Mouse (Mus musculus) CH12.LX (cell line): ENCODE data around the gene Ak8. TPM values are rescaled to one million over a fixed set of nuclear protein-coding genes. Genes with fewer than 3 reads are reported as not detected.

Source experiments
- DNase-seq: peaks from one replicate; pipeline ENCODE4 v3.0.0-alpha.2; 2013; ENCODE audit errors: extremely low read depth
- H3K27ac ChIP-seq: 2 replicates; pipeline ENCODE4 v1.5.1; 2012; ENCODE audit warnings: low read depth, mild to moderate bottlenecking, control low read depth, moderate library complexity; ENCODE audit not compliant: insufficient read depth
- H3K27me3 ChIP-seq: replicated peaks from 2 replicates; pipeline ENCODE3; 2012; ENCODE audit warnings: inconsistent platforms
- H3K36me3 ChIP-seq, 2 experiments: replicated peaks in 1 of 2; 2 replicates each; pipeline versions ENCODE3 to v1.6.1; 2012; ENCODE audit warnings: inconsistent platforms in 1 of 2, low read length in 1 of 2, mild to moderate bottlenecking in 1 of 2, mixed read lengths in 1 of 2, moderate library complexity in 1 of 2; ENCODE audit not compliant: control insufficient read depth in 1 of 2, insufficient read depth in 1 of 2
- H3K4me1 ChIP-seq, 2 experiments: 2 replicates each; pipeline ENCODE4 v1.6.1; 2012; ENCODE audit warnings: inconsistent platforms in 1 of 2, moderate library complexity in 1 of 2; ENCODE audit not compliant: insufficient read depth in 2 of 2, control insufficient read depth in 1 of 2
- H3K4me2 ChIP-seq: 2 replicates; pipeline ENCODE4 v1.6.1; 2012; ENCODE audit warnings: low read depth, mild to moderate bottlenecking, control low read depth; ENCODE audit not compliant: poor library complexity, insufficient read depth, severe bottlenecking
- H3K4me3 ChIP-seq, 3 experiments: fragments of 150-350 bp in 1 of 3; sonication (generic) in 1 of 3; replicated peaks in 1 of 3; 2 replicates each; pipeline versions ENCODE3 to v1.5.1; 2011 to 2012; ENCODE audit warnings: low read depth in 2 of 3, low read length in 2 of 3, mild to moderate bottlenecking in 2 of 3, moderate library complexity in 2 of 3, control low read depth in 1 of 3, improper control_type of control experiment in 1 of 3, inconsistent platforms in 1 of 3, mixed read lengths in 1 of 3; ENCODE audit not compliant: poor library complexity in 1 of 3
- H3K79me2 ChIP-seq: replicated peaks from 2 replicates; pipeline ENCODE4 v1.6.1; 2012; ENCODE audit warnings: mild to moderate bottlenecking, moderate library complexity; ENCODE audit not compliant: control insufficient read depth, poor library complexity, insufficient read depth, severe bottlenecking; ENCODE audit errors: extremely low read depth
- H3K9ac ChIP-seq: 2 replicates; pipeline ENCODE4 v1.6.1; 2012; ENCODE audit warnings: low read depth, mild to moderate bottlenecking, control low read depth, moderate library complexity; ENCODE audit not compliant: insufficient read depth
- H3K9me3 ChIP-seq: replicated peaks from 2 replicates; pipeline ENCODE3; 2012; ENCODE audit warnings: low read length, inconsistent platforms, mixed read lengths
- CHD2 ChIP-seq: IDR thresholded peaks from 2 replicates; pipeline ENCODE4 v1.6.1; 2011; ENCODE audit warnings: low read length, improper control_type of control experiment
- CTCF ChIP-seq, 2 experiments: IDR thresholded peaks in 1 of 2; conservative IDR thresholded peaks in 1 of 2; 2 replicates each; pipeline ENCODE4 v1.5.1; 2011 to 2012; ENCODE audit warnings: low read depth in 2 of 2, low read length in 2 of 2, improper control_type of control experiment in 1 of 2, inconsistent platforms in 1 of 2, mild to moderate bottlenecking in 1 of 2, moderate library complexity in 1 of 2
- EP300 ChIP-seq: IDR thresholded peaks from 2 replicates; pipeline ENCODE4 v1.6.1; 2011; ENCODE audit warnings: low read length, improper control_type of control experiment
- GABPA ChIP-seq: IDR thresholded peaks from 2 replicates; pipeline ENCODE4 v1.6.1; 2012; ENCODE audit warnings: low read depth, low read length, improper control_type of control experiment, inconsistent platforms; ENCODE audit not compliant: insufficient replicate concordance
- IRF4 ChIP-seq: IDR thresholded peaks from 2 replicates; pipeline ENCODE4 v1.6.1; 2014; ENCODE audit warnings: low read depth, mild to moderate bottlenecking, inconsistent platforms, low read length, improper control_type of control experiment
- JUN ChIP-seq: IDR thresholded peaks from 2 replicates; pipeline ENCODE4 v1.6.1; 2011; ENCODE audit warnings: low read depth, mild to moderate bottlenecking, low read length, improper control_type of control experiment, moderate library complexity; ENCODE audit not compliant: insufficient read depth
- JUND ChIP-seq: conservative IDR thresholded peaks from 2 replicates; pipeline ENCODE4 v1.6.1; 2011; ENCODE audit warnings: low read depth, low read length, improper control_type of control experiment
- MAFK ChIP-seq: IDR thresholded peaks from 2 replicates; pipeline ENCODE4 v1.6.1; 2011; ENCODE audit warnings: low read length, improper control_type of control experiment; ENCODE audit not compliant: insufficient replicate concordance
- MAZ ChIP-seq: IDR thresholded peaks from 2 replicates; pipeline ENCODE4 v1.6.1; 2012; ENCODE audit warnings: low read depth, mild to moderate bottlenecking, inconsistent platforms, low read length, improper control_type of control experiment, moderate library complexity
- MEF2A ChIP-seq: IDR thresholded peaks from 2 replicates; pipeline ENCODE4 v1.6.1; 2014; ENCODE audit warnings: low read depth, mild to moderate bottlenecking, inconsistent platforms, low read length, improper control_type of control experiment, borderline replicate concordance
- PAX5 ChIP-seq: IDR thresholded peaks from 2 replicates; pipeline ENCODE4 v1.6.1; 2012; ENCODE audit warnings: low read length, inconsistent platforms, mixed read lengths
- POLR2AphosphoS2 ChIP-seq: IDR thresholded peaks from 2 replicates; pipeline ENCODE4 v1.6.1; 2011; ENCODE audit warnings: low read depth, low read length, improper control_type of control experiment
- RAD21 ChIP-seq: IDR thresholded peaks from 2 replicates; pipeline ENCODE4 v1.6.1; 2011; ENCODE audit warnings: low read depth, mild to moderate bottlenecking, low read length, improper control_type of control experiment, moderate library complexity
- RCOR1 ChIP-seq: conservative IDR thresholded peaks from 2 replicates; pipeline ENCODE4 v1.6.1; 2012; ENCODE audit warnings: low read depth, mild to moderate bottlenecking, inconsistent platforms, low read length, improper control_type of control experiment
- SMC3 ChIP-seq: IDR thresholded peaks from 2 replicates; pipeline ENCODE4 v1.6.1; 2011; ENCODE audit warnings: low read depth, low read length, improper control_type of control experiment
- TCF12 ChIP-seq: IDR thresholded peaks from 2 replicates; pipeline ENCODE4 v1.6.1; 2014; ENCODE audit warnings: low read depth, mild to moderate bottlenecking, inconsistent platforms, low read length, improper control_type of control experiment
- UBTF ChIP-seq: IDR thresholded peaks from 2 replicates; pipeline ENCODE4 v1.6.1; 2012; ENCODE audit warnings: low read depth, mild to moderate bottlenecking, inconsistent platforms, low read length, improper control_type of control experiment, moderate library complexity
- USF1 ChIP-seq: IDR thresholded peaks from 2 replicates; pipeline ENCODE4 v1.6.1; 2014; ENCODE audit warnings: low read depth, mild to moderate bottlenecking, inconsistent platforms, low read length, improper control_type of control experiment
- USF2 ChIP-seq: conservative IDR thresholded peaks from 2 replicates; pipeline ENCODE4 v1.6.1; 2011; ENCODE audit warnings: low read depth, low read length, improper control_type of control experiment
- ZC3H11A ChIP-seq: IDR thresholded peaks from 2 replicates; pipeline ENCODE4 v1.6.1; 2012; ENCODE audit warnings: low read depth, mild to moderate bottlenecking, inconsistent platforms, low read length, improper control_type of control experiment
- ZKSCAN1 ChIP-seq: IDR thresholded peaks from 2 replicates; pipeline ENCODE4 v1.6.1; 2012; ENCODE audit warnings: low read depth, inconsistent platforms, low read length, improper control_type of control experiment, borderline replicate concordance
- dilution Hi-C: fragments of 300-500 bp; cut with MboI; formaldehyde crosslinking; loops from 2 replicates; pipeline ENCODE4 v1.14.3; 2020; ENCODE audit warnings: low sequenced_read_pairs; ENCODE audit not compliant: extremely low pct_unique_long_range_greater_than_20kb, extremely low pct_ligation_motif_present
- in situ Hi-C: fragments of 300-500 bp; cut with MboI; formaldehyde crosslinking; loops from 3 replicates; pipeline ENCODE4 v1.14.3; 2019; ENCODE audit warnings: low sequenced_read_pairs, low pct_ligation_motif_present, low pct_unique_long_range_greater_than_20kb, mixed read lengths
- polyA plus RNA-seq: library from polyadenylated mRNA; unstranded; fragments of >175 nt; gene quantifications from 2 replicates; pipeline ENCODE4 v1.2.1, GENCODE M21; 2012; ENCODE audit warnings: low read depth; ENCODE audit not compliant: insufficient read length
- total RNA-seq, 2 experiments: library from RNA; depleted of rRNA; stranded (reverse); fragments of 300-350 nt in 1 of 2; fragments of >200 nt in 1 of 2; gene quantifications; 2 replicates each; pipeline ENCODE4 v1.2.3; 2012 to 2014

Gene Ak8
- total and polyA plus RNA-seq, 3 experiments: 0.55 to 4.9 (median 1.1) TPM

GRCm38 (mm10) chr2:28786355-28787066 lies 86.5 kb downstream of the Ak8 start:
- dilution Hi-C loops: no loop called here

DNA sequence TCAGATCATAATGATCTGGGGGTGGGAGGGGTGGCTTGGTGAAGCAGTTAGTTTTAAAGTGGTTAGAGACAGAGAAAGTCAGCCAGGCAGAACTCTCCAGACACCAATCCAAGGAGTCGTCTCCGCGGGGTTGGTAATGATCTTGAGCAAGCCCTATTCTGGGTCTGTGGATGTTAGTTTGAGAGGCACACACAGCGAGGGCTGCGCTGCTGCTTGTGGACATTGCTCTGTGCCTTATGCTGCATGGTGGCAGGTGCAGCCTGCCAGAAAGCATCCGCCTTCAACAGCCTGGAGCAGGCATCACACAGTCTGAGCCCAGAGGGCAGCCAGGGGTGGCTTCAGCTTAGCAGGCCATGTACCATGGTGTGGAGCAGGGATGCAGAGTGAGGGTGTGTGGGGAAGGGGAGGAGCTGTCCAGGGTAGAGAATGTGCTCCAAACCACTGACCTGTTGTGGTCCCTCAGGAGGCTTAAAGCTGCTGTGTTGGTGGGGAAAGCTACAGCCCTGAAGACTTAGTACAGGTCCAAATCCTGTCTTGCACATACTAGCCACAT lies 87.2 kb downstream of the Ak8 start:
- Histone ChIP-seq H3K79me2 (no peaks in the 10 kb centered on the region), H3K9me3 (peaks cover 4% of the 10 kb centered on the region), H3K27me3 (no peaks in the 10 kb centered on the region), H3K4me2 (no peak overlapping the region), H3K4me3 (no peak overlapping the region), H3K27ac (no peak overlapping the region), H3K9ac (no peak overlapping the region), H3K36me3 (no peaks in the 10 kb centered on the region), H3K4me1 (peaks cover 0 to 3% of the 10 kb centered on the region in 2 experiments; a peak in 1 of 4 replicates)
- TF ChIP-seq JUN (no peak), EP300 (no peak), RCOR1 (no peak), ZC3H11A (no peak), ZKSCAN1 (no peak), TCF12 (no peak), MAZ (no peak), UBTF (no peak), MEF2A (no peak), GABPA (no peak), PAX5 (no peak), MAFK (no peak), CTCF (conservative IDR thresholded peaks at IDR 0.05 in 1 of 2, IDR thresholded peaks at IDR 0.05 in 1 of 2; ENCODE audit: low read depth in 2 of 2, low read length in 2 of 2) (no peak), USF2 (no peak), IRF4 (no peak), RAD21 (no peak), USF1 (no peak), CHD2 (no peak)
- in situ Hi-C loops: no loop called here
- DNase-seq: no peak
- dilution Hi-C loops: no loop called here

More at GRCm38 (mm10) chr2:28786355-28787066, 86.5 kb downstream of the Ak8 start:
- H3K79me2 ChIP-seq: no peaks in the 10 kb centered on the region
- DNase-seq: no peak
- TF ChIP-seq JUND (no peak), MAZ (no peak), EP300 (no peak), ZKSCAN1 (no peak), POLR2AphosphoS2 (no peak), SMC3 (no peak), PAX5 (no peak)
- TF ChIP-seq, all 38 proteins: peak for 0
- Histone ChIP-seq H3K27me3 (no peaks in the 10 kb centered on the region), H3K36me3 (no peaks in the 10 kb centered on the region), H3K4me2 (no peak overlapping the region), H3K27ac (no peak overlapping the region), H3K4me1 (no peaks in the 10 kb centered on the region), H3K9ac (no peak overlapping the region), H3K4me3 (no peak overlapping the region), H3K9me3 (peaks cover 4% of the 10 kb centered on the region)
- in situ Hi-C loops: no loop called here
